Mouse (Mus musculus): Measurements from ENCODE around the gene Dlg2.

Gene Dlg2

GRCm38 (mm10) chr7:90982069-90982468, 505.6 kb downstream of the Dlg2 start:
- POLR2A ChIA-PET = no interaction called here
- CTCF ChIA-PET = no interaction called here

- POLR2A ChIA-PET = no interaction called here
- CTCF ChIA-PET = no interaction called here
These were observed 534.2 kb downstream of the Dlg2 start for GRCm38 (mm10) chr7:91010655-91011054.

GRCm38 (mm10) chr7:91044998-91045741, 568.7 kb downstream of the Dlg2 start:
- ChIA-PET CTCF (interaction anchor here in 1 of 4 experiments (0.6 kb wide), 1 partner anchor 519 kb away, joined by 8 read pairs; no protein-coding TSS in a partner anchor), POLR2A (no interaction called here)

- CTCF ChIA-PET = no interaction called here
- POLR2A ChIA-PET = no interaction called here
These were observed 569.2 kb downstream of the Dlg2 start for GRCm38 (mm10) chr7:91045742-91046098.

- ChIA-PET POLR2A (no interaction called here), CTCF (no interaction called here)
These were observed 587.0 kb downstream of the Dlg2 start for GRCm38 (mm10) chr7:91063297-91064040.

- ChIA-PET CTCF (no interaction called here), POLR2A (interaction anchor here in 2 of 4 experiments (0.6 to 1.1 kb wide), 2 partner anchors 13 to 584 kb away, joined by 3 read pairs; no protein-coding TSS in a partner anchor)
These were observed 595.6 kb downstream of the Dlg2 start for GRCm38 (mm10) chr7:91071751-91072707.

GRCm38 (mm10) chr7:91086071-91086470, 609.6 kb downstream of the Dlg2 start:
- POLR2A ChIA-PET = interaction anchor here in 1 of 4 experiments (1.2 kb wide), 1 partner anchor 14 kb away, joined by 3 read pairs; no protein-coding TSS in a partner anchor
- CTCF ChIA-PET = no interaction called here

- ChIA-PET POLR2A (no interaction called here), CTCF (interaction anchor here in 1 of 4 experiments (1.9 kb wide), 1 partner anchor 137 kb away, joined by 4 read pairs; no protein-coding TSS in a partner anchor)
These were observed 612.9 kb downstream of the Dlg2 start for GRCm38 (mm10) chr7:91089211-91089930.

- POLR2A ChIA-PET = no interaction called here
- CTCF ChIA-PET = interaction anchor here in 2 of 4 experiments (0.6 to 1.9 kb wide), 2 partner anchors 136 to 343 kb away, joined by 3 to 4 read pairs; no protein-coding TSS in a partner anchor
These were observed 613.9 kb downstream of the Dlg2 start for GRCm38 (mm10) chr7:91090317-91090829.

GRCm38 (mm10) chr7:91090830-91091683, 614.6 kb downstream of the Dlg2 start:
- CTCF ChIA-PET = interaction anchor here in 2 of 4 experiments (0.6 to 1.9 kb wide), 2 partner anchors 135 to 342 kb away, joined by 3 to 4 read pairs; no protein-coding TSS in a partner anchor
- POLR2A ChIA-PET = no interaction called here

GRCm38 (mm10) chr7:91096467-91096866, 620.0 kb downstream of the Dlg2 start:
- POLR2A ChIA-PET = interaction anchor here in 1 of 4 experiments (1.0 kb wide), 1 partner anchor 58 kb away, joined by 5 read pairs; no protein-coding TSS in a partner anchor
- CTCF ChIA-PET = interaction anchor here in 1 of 4 experiments (0.6 kb wide), 1 partner anchor 636 kb away, joined by 4 read pairs; no protein-coding TSS in a partner anchor

GRCm38 (mm10) chr7:91098521-91098920, 622.0 kb downstream of the Dlg2 start:
- ChIA-PET CTCF (no interaction called here), POLR2A (no interaction called here)

GRCm38 (mm10) chr7:91109575-91109974, 633.1 kb downstream of the Dlg2 start:
- CTCF ChIA-PET = no interaction called here
- POLR2A ChIA-PET = interaction anchor here in 1 of 4 experiments (0.7 kb wide), 1 partner anchor 237 kb away, joined by 3 read pairs; no protein-coding TSS in a partner anchor

GRCm38 (mm10) chr7:91132128-91132527, 655.7 kb downstream of the Dlg2 start:
- ChIA-PET CTCF (no interaction called here), POLR2A (no interaction called here)

GRCm38 (mm10) chr7:91154096-91154495, 677.6 kb downstream of the Dlg2 start:
- ChIA-PET CTCF (no interaction called here), POLR2A (no interaction called here)

- POLR2A ChIA-PET = no interaction called here
- CTCF ChIA-PET = no interaction called here
These were observed 682.7 kb downstream of the Dlg2 start for GRCm38 (mm10) chr7:91159144-91159543.

- POLR2A ChIA-PET = no interaction called here
- CTCF ChIA-PET = no interaction called here
These were observed 685.2 kb downstream of the Dlg2 start for GRCm38 (mm10) chr7:91161643-91162175.

- ChIA-PET CTCF (no interaction called here), POLR2A (no interaction called here)
These were observed 697.1 kb downstream of the Dlg2 start for GRCm38 (mm10) chr7:91173560-91173959.

All from embryonic stem cell, embryonic (primary cell).